Mouse (Mus musculus): ENCODE data around the gene Hnrnpa1. TPM values are rescaled to one million over a fixed set of nuclear protein-coding genes. Genes with fewer than 3 reads are reported as not detected.
A peak's percentile ranks its signal among the peaks of the same experiment; 100 is the strongest.
"Not testable (repeated sequence)": the region's sequence is repeated elsewhere in the genome, so short reads cannot be mapped to it uniquely, and the experiment has no call there.

Hnrnpa1 gene
- polyA plus RNA-seq, 1 experiment from 2014 or later, result 1,025 TPM

DNA sequence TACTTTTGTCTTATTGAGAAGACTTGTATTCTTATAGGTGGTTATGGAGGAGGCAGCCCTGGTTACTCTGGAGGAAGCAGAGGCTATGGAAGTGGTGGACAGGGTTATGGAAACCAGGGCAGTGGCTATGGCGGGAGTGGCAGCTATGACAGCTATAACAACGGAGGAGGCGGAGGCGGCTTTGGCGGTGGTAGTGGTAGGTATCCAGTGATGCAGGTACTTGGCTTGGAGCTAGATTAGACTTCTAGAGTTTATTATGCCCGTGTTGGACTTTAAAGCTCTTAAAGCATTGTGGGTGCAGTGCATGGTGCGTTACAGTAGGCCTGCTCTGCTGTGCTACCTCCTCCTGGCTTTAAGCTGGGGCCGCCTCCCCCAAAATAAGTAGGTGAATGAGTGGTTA, 2.7 kb downstream of the Hnrnpa1 start:
- peak overlapping the region; percentile 78 for H3K4me2 ChIP-seq
- H3K9ac ChIP-seq, result peak overlapping the region; percentile 62
- no peak for ATAC-seq (replicated peaks; ENCODE audit: low FRiP score)
- H3K27ac ChIP-seq, result 0 out of 2 replicates have a peak overlapping the region, but pooled peaks have one; percentile 1
- peaks cover 63% of the 10 kb centered on the region for H3K36me3 ChIP-seq
- H3K4me1 ChIP-seq, result peaks cover 36% of the 10 kb centered on the region
- 44% methylated on average over 8 of the region's 8 CpGs for WGBS
- H3K27me3 ChIP-seq, result no peaks in the 10 kb centered on the region
- no peaks in the 10 kb centered on the region for H3K9me3 ChIP-seq (replicated peaks)
- peak overlapping the region; percentile 54 for H3K4me3 ChIP-seq (replicated peaks)

DNA sequence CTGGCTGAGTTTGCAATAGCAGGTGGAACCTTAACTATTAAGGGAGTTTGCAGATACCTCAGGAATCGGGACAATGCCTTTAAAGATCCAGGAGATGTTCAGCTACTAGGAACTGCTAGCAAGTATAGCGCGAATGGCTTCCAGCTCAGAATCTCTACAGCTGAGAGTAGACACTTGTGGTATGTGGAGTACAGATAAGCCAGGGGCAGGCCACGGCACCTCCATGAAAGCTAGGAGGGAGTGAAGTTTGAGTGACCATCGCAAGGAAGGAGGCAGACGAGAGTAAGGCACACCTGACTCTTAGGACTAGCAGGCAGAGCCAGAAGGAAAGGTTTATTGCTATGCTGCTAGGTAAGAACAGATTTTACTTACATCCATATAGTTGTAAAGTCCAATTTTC, 5.4 kb downstream of the Hnrnpa1 start:
- no peaks in the 10 kb centered on the region for H3K9me3 ChIP-seq (replicated peaks)
- WGBS, result 81% methylated on average over 6 of the region's 6 CpGs
- no peak overlapping the region for H3K4me3 ChIP-seq (replicated peaks)
- peaks cover 77% of the 10 kb centered on the region for H3K36me3 ChIP-seq
- H3K27me3 ChIP-seq, result no peaks in the 10 kb centered on the region
- no peak overlapping the region for H3K27ac ChIP-seq
- peak overlapping the region; percentile 15 for H3K4me2 ChIP-seq
- H3K4me1 ChIP-seq, result peaks cover 35% of the 10 kb centered on the region
- H3K9ac ChIP-seq, result no peak overlapping the region
- ATAC-seq (replicated peaks; ENCODE audit: low FRiP score), result no peak

DNA sequence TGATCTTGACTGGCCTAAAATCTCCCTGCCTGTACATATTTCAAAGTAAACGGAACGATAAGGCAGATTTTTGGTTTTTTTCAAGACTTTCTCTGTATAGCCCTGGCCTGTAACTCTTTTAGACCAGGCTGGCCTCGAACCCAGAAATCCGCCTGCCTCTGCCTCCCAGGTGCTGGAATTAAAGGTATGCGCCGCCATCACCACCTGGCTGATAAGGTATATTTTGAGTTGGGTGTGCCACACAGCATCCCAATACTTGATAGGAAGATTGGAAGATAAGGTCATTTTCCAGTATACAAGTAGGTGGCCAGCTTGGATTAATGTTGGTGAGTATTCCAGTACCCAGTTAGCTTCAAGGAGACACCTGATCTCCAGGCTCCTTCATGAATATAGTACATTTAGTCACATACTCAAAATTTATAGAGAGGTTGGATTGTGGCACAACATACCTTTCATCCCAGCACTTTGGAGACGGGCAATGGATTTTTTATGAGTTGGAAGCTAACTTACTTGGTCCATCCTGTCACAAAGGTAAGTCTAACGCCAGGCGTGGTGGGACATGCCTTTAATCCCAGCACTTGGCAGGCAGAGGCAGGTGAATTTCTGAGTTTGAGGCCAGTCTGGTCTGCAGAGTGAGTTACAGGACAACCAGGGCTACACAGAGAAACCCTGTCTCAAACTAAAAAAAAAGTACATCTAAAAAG, 7.0 kb downstream of the Hnrnpa1 start:
- Histone ChIP-seq H3K27ac (peak overlapping the region; percentile 27; the same call in 1 of the 2 replicates), H3K27me3 (no peaks in the 10 kb centered on the region), H3K9me3 (replicated peaks) (no peaks in the 10 kb centered on the region), H3K4me2 (no peak overlapping the region), H3K4me3 (replicated peaks) (no peak overlapping the region), H3K4me1 (peaks cover 28% of the 10 kb centered on the region), H3K36me3 (peaks cover 67% of the 10 kb centered on the region), H3K9ac (no peak overlapping the region)
- WGBS, result 89% methylated on average over 9 of the region's 9 CpGs
- ATAC-seq (replicated peaks; ENCODE audit: low FRiP score), result no peak

DNA sequence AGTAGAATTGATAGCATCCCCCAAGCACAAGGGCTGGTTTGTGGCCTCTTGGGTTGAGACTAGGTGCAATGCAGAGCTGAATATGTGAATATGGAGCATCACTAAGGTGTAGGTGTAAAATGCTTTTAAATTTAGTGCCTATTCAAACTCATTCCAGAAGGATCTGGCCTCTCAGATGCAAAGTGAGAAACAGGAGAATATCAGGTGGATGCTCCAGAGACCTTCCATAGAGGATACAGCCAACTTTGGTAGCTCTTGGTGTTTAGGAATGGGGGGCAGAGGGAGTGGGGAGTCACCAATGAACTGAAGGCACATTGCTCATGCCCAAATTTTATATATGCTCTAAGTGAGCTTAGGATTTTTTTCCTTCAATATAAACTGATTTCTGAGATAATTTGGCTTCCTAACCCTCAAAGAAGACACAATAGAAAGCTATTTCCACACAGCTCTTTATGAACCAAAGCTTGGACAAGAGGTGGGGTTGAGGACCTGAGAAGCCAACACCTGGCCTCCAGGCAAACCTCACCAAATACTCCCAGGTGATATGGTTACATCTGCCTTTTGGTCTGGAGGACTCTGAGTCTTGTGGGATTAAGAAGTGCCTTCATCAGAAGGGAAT, 7.7 kb downstream of the Hnrnpa1 start:
- H3K4me2 ChIP-seq, result no peak overlapping the region
- ATAC-seq (replicated peaks; ENCODE audit: low FRiP score), result no peak
- H3K36me3 ChIP-seq, result peaks cover 61% of the 10 kb centered on the region

DNA sequence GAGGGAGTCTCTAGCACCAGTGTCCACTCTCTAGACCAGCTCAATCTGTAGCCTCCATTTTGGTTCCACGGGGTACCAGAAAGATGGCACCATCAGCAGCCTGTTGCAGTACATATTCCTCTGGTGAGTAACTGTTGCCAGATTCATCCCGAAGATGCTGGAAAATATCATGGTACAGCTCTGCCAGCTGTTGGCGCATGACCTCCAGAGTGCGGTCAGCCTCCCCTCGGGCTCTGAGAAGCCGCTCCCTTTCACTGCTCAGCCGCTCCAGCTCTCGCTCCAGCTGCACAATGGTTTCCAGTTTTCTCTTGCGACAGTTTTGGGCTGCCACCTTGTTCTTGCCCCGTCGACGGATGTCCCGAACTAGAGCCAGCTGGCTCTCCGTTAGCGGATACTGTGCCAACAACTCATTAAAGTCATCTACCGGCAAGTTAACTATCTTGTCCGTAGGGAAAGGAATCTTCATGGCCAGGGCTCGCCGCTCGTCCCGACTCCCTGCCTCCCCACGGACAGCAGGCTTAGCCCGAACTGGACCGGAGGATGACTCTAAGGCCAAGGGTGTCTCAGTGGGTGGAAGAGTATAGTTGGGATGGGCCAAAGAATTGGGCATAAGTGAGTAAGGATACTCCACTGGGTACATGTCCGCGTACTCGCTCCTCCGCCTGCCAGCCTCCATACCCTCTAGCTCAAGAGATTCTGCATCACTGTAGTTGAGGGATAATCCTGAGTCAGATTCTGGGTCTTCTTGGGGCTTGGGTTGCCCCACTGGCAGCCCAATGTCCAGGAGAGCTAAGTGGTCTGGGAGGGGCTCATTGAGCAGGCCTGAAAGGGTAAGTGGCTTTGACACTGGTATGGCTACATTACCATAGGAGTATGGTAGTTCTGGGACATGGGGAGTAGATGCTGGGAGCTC, 8.4 kb downstream of the Hnrnpa1 start:
- Histone ChIP-seq H3K36me3 (peaks cover 53% of the 10 kb centered on the region), H3K4me2 (no peak overlapping the region), H3K9me3 (replicated peaks) (no peaks in the 10 kb centered on the region), H3K4me3 (replicated peaks) (no peak overlapping the region), H3K4me1 (peaks cover 14% of the 10 kb centered on the region), H3K9ac (no peak overlapping the region), H3K27me3 (no peaks in the 10 kb centered on the region), H3K27ac (peak overlapping the region; percentile 22; the same call in 1 of the 2 replicates)
- 75% methylated on average over 28 of the region's 28 CpGs for WGBS
- peak; percentile 19 for ATAC-seq (replicated peaks; ENCODE audit: low FRiP score)

More for the DNA sequence above, 7.7 kb downstream of the Hnrnpa1 start:
- H3K27me3 ChIP-seq, result no peaks in the 10 kb centered on the region
- H3K4me3 ChIP-seq (replicated peaks), result no peak overlapping the region
- peak overlapping the region; percentile 27; the same call in 1 of the 2 replicates for H3K27ac ChIP-seq
- H3K9me3 ChIP-seq (replicated peaks), result no peaks in the 10 kb centered on the region
- H3K4me1 ChIP-seq, result peaks cover 21% of the 10 kb centered on the region
- no peak overlapping the region for H3K9ac ChIP-seq

DNA sequence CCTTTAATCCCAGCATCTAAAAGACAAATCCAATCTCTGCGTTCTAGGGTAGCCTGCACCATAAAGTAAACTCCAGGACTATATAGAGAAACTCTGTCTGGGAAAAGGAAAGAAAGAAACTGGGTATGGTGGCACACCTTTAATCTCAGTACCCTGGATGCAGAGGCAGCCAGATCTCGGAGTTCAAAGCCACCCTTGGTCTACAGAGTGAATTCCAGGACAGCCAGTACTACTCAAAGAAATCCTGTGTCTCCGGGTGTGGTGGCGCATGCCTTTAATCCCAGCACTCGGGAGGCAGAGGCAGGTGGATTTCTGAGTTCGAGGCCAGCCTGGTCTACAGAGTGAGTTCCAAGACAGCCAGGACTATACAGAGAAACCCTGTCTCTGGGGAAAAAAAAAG, 9.3 kb downstream of the Hnrnpa1 start:
- not testable (repeated sequence) for ATAC-seq (replicated peaks; ENCODE audit: low FRiP score); H3K9me3 ChIP-seq (replicated peaks); H3K4me2 ChIP-seq; H3K4me3 ChIP-seq (replicated peaks); H3K27ac ChIP-seq; H3K9ac ChIP-seq; H3K27me3 ChIP-seq
- H3K36me3 ChIP-seq, result peaks cover 48% of the 10 kb centered on the region
- WGBS, result 88% methylated on average over 6 of the region's 6 CpGs
- H3K4me1 ChIP-seq, result peaks cover 14% of the 10 kb centered on the region

DNA sequence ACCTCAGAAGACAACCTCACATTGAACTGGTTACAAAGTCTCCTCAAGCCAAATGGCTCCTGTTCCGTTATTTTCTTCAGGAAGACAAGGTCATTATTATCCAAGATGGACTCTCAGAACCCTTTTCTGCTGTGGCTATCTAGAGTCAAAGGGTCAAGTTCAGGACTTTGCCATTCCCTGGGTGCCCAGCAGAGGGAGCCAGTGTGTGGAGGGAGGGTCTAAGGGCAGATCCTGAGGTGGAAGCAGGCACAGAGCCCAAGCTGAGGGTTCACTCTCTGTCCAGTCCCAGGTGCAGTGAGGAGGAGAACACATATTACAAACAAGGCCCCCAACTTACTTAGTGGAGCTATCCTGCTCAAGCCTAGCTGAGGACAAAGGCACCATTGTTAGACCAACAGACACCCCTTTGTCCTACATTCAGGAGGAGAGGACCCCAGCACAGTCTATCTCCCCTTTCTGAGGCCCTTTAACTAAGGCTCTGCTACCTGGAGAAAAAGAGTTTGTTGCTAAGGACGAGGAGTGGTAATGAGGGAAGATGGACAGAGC, 10.0 kb downstream of the Hnrnpa1 start:
- Histone ChIP-seq H3K4me3 (replicated peaks) (no peak overlapping the region; the same call in 1 of the 2 replicates), H3K27ac (0 out of 2 replicates have a peak overlapping the region, but pooled peaks have one; percentile 16), H3K9me3 (replicated peaks) (no peaks in the 10 kb centered on the region), H3K4me1 (peaks cover 18% of the 10 kb centered on the region), H3K36me3 (peaks cover 43% of the 10 kb centered on the region), H3K4me2 (no peak overlapping the region), H3K9ac (no peak overlapping the region), H3K27me3 (no peaks in the 10 kb centered on the region)
- no peak for ATAC-seq (replicated peaks; ENCODE audit: low FRiP score)
- 24% methylated on average over 2 of the region's 2 CpGs for WGBS

DNA sequence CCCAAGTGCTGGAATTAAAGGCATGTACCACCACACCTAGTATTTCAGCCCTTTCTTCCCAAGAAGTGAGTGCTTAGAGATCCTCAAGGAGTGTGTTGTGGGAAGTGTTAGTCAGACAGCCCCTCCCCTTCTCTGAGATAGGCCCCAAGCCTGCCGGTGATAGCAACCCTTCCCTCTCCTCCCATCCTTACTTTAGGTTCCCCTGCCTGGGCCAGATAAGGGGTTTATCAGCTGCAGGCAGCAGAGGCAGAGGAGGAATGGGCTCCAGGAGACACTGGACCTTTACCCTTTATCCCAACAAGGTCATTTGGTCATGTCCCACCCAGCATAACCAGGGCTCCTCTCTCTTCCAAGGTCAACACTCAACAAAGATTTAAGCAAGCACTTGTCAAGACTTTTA, 11.4 kb downstream of the Hnrnpa1 start:
- Histone ChIP-seq H3K9me3 (replicated peaks) (no peaks in the 10 kb centered on the region), H3K9ac (no peak overlapping the region), H3K4me1 (peaks cover 19% of the 10 kb centered on the region), H3K4me3 (replicated peaks) (no peak overlapping the region), H3K27ac (no peak overlapping the region), H3K4me2 (no peak overlapping the region), H3K27me3 (no peaks in the 10 kb centered on the region), H3K36me3 (peaks cover 29% of the 10 kb centered on the region)
- 0 out of 2 replicates have a peak, but pooled peaks have one; percentile 23 for ATAC-seq (replicated peaks; ENCODE audit: low FRiP score)
- WGBS, result 65% methylated on average over 1 of the region's 1 CpGs

DNA sequence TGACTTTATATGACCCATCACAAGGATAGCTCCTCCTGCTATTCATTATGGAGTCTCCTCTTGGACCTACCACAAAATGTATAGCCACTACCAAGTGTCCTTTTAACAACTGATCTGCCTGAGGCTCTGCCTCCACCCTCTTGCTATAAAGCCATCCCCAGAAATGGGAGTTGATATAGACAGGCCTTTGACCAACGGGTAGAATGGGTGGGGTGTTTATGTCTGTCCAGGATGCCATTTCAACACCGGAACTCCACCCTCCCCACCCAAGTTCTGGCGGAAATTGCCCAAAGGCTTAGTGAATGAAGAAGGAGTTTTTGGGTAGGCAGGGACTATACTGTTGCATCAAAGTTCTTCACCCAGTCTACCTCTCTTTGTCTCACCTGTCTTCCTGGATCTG, 12.4 kb downstream of the Hnrnpa1 start:
- 83% methylated on average over 3 of the region's 3 CpGs for WGBS
- H3K4me3 ChIP-seq (replicated peaks), result no peak overlapping the region

DNA sequence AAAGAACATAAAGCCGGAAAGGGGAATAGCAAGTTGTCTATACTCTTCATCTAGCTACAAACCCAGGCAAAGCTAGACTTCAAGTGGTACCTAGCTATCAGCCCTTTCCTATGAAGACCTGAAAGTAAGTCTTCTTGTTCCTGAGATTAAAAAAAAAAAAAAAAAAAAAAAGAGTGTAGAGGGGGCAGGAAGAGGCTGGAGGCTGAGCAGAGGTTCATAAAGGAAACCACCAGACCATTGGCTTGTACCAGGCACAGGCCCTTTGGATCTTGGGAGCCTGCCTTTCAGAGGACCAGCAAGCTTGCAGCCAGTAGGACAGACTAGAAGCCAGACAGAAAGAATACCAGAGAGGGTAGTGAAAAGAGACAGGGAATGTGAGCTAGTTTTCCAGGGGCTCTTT, 13.1 kb downstream of the Hnrnpa1 start:
- Histone ChIP-seq H3K27me3 (no peaks in the 10 kb centered on the region), H3K9ac (no peak overlapping the region), H3K36me3 (peaks cover 12% of the 10 kb centered on the region), H3K4me3 (replicated peaks) (no peak overlapping the region), H3K4me2 (no peak overlapping the region), H3K9me3 (replicated peaks) (no peaks in the 10 kb centered on the region), H3K4me1 (peaks cover 28% of the 10 kb centered on the region), H3K27ac (no peak overlapping the region)
- ATAC-seq (replicated peaks; ENCODE audit: low FRiP score), result no peak
- 96% methylated on average over 1 of the region's 1 CpGs for WGBS

More for the DNA sequence above, 12.4 kb downstream of the Hnrnpa1 start:
- no peaks in the 10 kb centered on the region for H3K9me3 ChIP-seq (replicated peaks)
- H3K27me3 ChIP-seq, result no peaks in the 10 kb centered on the region
- peaks cover 19% of the 10 kb centered on the region for H3K36me3 ChIP-seq
- H3K4me1 ChIP-seq, result peaks cover 22% of the 10 kb centered on the region
- H3K27ac ChIP-seq, result no peak overlapping the region
- no peak for ATAC-seq (replicated peaks; ENCODE audit: low FRiP score)
- H3K4me2 ChIP-seq, result no peak overlapping the region
- H3K9ac ChIP-seq, result no peak overlapping the region

DNA sequence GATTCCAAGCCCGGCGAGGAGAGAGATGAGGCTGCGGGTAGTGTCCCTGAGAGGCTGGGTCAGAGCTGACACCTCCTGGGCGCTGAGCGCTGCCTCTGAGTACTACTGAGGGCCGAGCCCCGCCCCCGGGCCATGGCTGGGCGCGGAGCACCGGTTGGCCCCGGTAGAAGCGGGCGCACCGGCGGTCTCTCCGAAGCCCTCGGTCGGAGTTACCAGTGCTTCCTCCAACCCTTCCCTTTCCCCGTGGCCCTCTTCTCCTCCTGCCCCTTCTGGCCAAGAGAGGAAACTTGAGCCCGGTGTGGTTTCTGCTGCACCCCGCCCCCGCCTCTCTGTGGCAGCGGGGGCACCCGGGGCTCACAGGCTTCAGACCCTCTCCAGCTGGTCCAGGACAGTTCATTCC, 14.9 kb downstream of the Hnrnpa1 start:
- Histone ChIP-seq H3K27me3 (no peaks in the 10 kb centered on the region), H3K9me3 (replicated peaks) (no peaks in the 10 kb centered on the region), H3K27ac (peak overlapping the region; percentile 87), H3K4me3 (replicated peaks) (peak overlapping the region; percentile 50), H3K9ac (peak overlapping the region; percentile 61), H3K4me2 (peak overlapping the region; percentile 85), H3K4me1 (peaks cover 32% of the 10 kb centered on the region), H3K36me3 (0 out of 2 replicates have a peak, but pooled peaks cover 4% of the 10 kb centered on the region)
- ATAC-seq (replicated peaks; ENCODE audit: low FRiP score), result peak; percentile 71
- 0% methylated on average over 24 of the region's 25 CpGs for WGBS

Data from kidney, embryonic 15.5 days (tissue).